Mouse (Mus musculus): ENCODE measurements around the gene Ptch1.

The Ptch1 gene

GRCm38 (mm10) chr13:63534981-63535380, 38.4 kb downstream of the Ptch1 start:
- DNase-seq (ENCODE audit: low spot score), result no peak

- DNase-seq (ENCODE audit: low spot score), result no peak
Measured at GRCm38 (mm10) chr13:63530857-63531256, 42.5 kb downstream of the Ptch1 start.

- DNase-seq (ENCODE audit: low spot score), result no peak
Measured at GRCm38 (mm10) chr13:63530371-63530764, 43.0 kb downstream of the Ptch1 start.

GRCm38 (mm10) chr13:63529602-63530370, 43.6 kb downstream of the Ptch1 start:
- no peak for DNase-seq (ENCODE audit: low spot score)

DNA sequence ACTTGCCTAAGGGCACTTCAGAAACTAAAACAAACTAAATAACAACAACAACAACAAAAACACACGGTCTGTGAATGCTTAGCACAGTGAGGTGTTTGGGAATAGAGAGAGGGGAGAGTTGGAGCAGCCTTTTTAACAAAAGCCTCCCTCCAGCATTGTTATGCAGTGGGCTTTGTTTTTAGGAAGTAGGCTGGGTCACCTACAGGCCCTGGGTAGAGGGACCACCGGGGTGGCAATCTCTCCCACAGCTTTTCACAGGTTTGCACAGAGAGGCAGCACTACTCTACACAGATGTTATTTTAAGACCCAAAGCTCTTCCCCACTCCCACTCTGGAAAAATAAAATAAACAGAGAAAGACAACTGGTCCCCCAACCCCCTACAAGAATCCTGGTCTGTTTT, 44.5 kb downstream of the Ptch1 start:
- no peak for DNase-seq (ENCODE audit: low spot score)

DNA sequence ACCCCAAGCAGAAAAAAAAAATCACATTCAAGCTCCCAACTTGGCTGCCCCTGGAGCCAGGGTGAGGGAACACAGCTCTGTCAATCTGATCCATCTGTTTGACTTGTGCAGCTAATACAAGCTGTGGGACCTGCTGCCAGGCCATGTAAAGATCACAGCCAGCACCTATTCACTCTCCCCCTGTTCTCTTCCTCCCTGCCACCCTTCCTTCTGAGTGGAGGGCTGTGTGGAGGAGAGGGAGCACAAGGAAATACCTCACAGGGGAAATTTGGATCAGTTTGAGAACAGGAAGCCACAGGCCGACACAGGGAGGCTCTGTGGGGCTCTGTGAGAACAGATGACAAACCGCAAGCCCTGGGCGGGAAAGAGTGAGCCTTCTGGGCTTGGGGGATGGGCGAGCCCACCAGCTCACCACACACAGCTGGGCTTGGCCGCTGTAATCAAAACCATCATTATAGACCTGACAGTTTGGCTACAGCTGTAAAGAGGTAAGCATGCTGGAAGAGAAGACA, 45.2 kb downstream of the Ptch1 start:
- DNase-seq (ENCODE audit: low spot score), result no peak

DNA sequence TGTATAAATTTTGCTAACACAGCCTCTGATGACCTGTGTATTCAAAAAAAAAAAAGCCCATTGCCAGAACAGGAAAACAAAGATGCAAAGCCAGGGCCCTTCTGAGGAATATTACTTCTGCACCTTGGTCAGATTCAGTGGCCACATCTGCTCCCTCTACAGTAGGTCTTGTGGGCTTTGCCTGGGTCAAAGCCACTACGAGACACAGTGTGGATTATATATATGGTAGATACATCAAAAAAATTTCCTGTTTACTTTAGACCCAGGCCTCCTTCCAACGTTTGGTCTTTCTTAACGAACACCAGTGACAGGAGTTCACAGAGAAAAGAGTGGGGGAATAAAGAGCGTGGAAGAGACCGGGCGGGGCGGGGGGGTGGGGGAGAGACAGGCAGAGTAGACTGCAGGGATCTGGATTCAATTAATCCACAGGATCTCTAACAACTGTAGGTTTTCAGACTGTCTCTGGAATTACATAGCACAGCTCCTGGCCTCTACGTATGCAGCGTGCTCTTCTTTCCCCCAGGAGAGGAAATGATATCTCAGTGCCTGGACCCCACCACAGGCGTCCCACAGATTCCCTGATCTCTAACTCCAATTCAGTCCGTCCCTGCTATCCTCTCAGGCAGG, 47.7 kb downstream of the Ptch1 start:
- no peak for DNase-seq (ENCODE audit: low spot score)

- DNase-seq (ENCODE audit: low spot score), result no peak
Measured at GRCm38 (mm10) chr13:63524608-63525570, 48.5 kb downstream of the Ptch1 start.

DNA sequence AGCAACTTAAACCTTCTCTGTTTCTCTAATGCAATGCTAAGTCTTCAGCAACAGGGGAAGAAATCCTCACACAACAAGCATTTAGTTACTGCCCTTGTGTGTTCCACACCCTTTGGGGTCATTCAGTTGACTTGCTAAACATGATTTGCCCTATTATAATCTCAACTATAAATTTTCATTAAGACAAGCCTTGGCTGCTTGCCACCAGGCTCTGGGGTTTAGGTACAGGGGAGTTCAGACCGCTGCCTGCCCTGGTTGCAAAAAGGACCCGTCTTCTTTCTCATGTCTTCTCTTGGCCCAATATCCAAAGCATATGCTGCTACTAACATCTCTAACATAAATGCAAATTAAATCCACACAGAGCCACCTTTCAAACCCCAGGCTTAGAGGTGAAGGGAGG, 49.3 kb downstream of the Ptch1 start:
- no peak for DNase-seq (ENCODE audit: low spot score)

- DNase-seq (ENCODE audit: low spot score), result no peak
Measured at GRCm38 (mm10) chr13:63522832-63523231, 50.6 kb downstream of the Ptch1 start.

DNA sequence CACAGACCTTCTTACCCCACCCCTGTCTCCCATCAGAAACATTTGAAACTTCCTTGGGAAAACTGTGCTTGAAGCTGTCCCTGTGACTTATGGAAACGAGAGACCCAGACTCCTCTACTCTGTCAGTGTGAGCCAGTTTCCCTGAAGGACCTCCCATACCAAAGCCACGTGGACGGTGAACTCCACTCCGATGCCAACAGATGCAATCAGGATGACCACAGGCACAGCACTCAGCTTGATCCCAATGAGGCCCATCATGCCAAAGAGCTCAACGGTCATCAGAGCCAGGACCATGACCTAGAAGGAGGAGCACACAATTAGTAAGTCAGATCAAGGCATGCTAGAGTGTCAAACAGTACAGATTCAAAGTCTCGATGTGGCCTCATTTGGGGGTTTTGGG, 53.3 kb downstream of the Ptch1 start:
- DNase-seq (ENCODE audit: low spot score), result no peak

DNA sequence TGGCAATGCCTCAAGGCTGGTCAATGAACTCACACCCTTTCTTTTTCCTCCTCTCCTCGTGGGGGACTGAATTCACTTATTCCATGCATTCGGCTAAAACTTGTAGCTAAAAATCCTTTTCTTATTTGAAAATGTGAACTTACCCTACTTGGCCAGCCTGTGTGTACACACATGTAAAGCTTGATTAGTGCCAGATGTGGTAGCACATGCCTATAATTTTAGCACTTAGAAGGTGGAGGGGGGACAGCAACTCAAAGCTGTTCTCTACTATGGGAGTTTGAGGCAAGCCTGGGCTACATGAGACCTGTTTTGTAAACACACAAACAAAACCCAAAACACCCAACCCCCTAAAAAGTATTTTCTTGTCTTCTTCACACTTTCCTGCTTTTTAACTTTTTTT, 56.9 kb downstream of the Ptch1 start:
- DNase-seq (ENCODE audit: low spot score), result no peak

GRCm38 (mm10) chr13:63515542-63515941, 57.9 kb downstream of the Ptch1 start:
- DNase-seq (ENCODE audit: low spot score), result no peak

- no peak for DNase-seq (ENCODE audit: low spot score)
Measured at GRCm38 (mm10) chr13:63514931-63515360, 58.5 kb downstream of the Ptch1 start.

- DNase-seq (ENCODE audit: low spot score), result no peak
Measured at GRCm38 (mm10) chr13:63513374-63514098, 59.9 kb downstream of the Ptch1 start.

- DNase-seq (ENCODE audit: low spot score), result no peak
Measured at GRCm38 (mm10) chr13:63512411-63512810, 61.0 kb downstream of the Ptch1 start.

GRCm38 (mm10) chr13:63507821-63508220, 65.6 kb downstream of the Ptch1 start:
- DNase-seq (ENCODE audit: low spot score), result no peak

DNA sequence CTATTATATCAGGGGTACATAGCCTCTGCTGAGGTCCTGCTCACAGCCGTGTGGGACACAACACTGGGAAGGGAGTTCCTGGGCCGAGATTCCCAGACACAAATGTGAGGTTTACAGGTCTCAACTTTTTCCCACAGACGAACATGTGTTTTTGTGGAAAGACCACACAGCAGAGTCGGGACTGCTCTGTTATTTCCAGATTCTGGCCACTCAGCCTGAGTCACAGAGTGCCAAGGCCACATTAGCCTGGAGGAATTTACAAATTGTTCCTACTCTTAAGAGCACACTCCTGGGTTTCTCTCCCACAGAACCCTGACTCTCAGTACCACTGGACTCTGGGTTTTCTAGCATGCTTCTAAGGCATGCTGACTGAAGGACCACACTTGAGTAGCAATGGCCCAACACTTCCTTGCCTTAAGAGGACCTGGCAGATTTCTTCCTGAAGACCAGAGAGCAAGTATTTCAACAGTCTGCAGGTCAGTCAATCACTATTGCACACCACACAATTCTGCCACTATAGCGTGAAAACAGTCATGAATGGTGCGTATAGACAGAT, 66.3 kb downstream of the Ptch1 start:
- no peak for DNase-seq (ENCODE audit: low spot score)

- no peak for DNase-seq (ENCODE audit: low spot score)
Measured at GRCm38 (mm10) chr13:63506364-63506763, 67.0 kb downstream of the Ptch1 start.

DNA sequence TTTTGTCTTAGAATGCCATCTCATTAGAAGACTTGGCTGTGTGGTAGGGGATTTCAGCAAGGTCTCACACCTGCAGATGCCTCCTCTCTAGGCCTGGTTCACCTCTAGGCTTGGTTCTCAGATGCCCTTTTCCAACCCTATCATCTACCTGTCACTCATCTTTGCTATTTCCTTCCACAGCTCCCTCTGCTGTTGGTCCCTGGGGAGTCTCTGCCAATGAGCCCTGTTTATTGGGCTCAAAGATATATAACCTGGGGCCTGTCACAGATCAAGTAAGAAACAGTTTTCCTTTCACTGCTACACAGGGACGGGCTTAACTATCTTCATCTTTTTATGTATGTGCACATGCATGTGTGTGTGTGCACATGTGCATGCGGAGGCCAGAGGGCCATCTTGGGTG, 71.0 kb downstream of the Ptch1 start:
- DNase-seq (ENCODE audit: low spot score), result no peak

DNA sequence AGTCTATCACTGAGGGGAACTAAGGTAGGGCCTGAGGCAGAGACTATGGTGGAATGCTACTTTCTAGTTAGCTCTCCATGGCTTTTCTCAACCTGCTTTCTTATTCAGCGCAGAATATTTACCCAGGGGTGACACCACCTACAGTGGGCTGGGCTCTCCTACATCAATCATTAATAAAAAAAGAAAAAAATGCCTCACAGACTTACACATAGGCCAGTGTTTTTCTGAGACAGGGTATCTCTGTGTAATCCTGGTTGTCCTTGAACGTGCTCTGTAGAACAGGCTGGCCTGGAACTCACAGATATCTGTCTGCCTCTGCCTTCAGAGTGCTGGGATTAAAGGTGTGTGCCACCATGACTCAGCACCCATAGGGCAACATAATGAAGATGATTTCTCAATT, 73.9 kb downstream of the Ptch1 start:
- DNase-seq (ENCODE audit: low spot score), result no peak

Measured in c-Kit-positive CD71-positive TER-119-positive erythroid progenitor cells, embryonic 14.5 days (primary cell).